In the genomic region with DNA sequence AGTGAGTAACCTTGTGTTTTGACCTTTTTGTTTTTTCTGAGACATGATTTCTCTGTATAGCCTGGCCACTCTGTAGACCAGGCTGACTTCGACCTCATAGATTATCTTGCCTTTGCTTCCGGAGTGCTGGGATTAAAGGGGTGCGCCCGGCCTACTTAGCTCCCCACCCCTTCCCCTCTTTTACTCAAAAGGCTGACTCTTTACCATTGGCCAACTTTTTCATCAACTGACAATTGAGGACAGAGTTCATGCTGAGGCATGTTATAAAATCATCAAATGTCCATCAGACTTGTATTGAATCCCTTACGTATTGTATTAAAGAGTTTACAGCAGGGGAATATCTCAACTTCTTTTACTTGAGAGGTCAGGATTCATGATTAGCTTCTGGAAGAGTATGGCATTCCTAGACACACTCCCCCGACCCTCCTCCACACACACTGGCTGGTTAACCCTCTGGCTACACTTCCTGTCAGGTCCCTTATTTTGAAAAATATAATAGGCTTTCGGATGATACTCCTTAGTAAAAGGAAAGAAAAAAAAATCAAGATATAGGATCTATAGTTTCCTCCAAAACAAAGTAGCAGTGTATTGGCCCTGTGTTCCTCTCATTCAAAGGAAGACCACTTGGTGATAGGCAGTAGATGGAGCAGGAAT, we compare ENCODE assay signal across 8 mouse cellular contexts.
DNase-seq lines count a peak whose midpoint lies in the region; ATAC-seq and TF ChIP-seq lines count a peak whose summit lies in the region.

No protein-coding gene starts in this region.

- peaks cover 26% of the 10 kb centered on the region for H3K4me1 ChIP-seq in lung, embryonic 16.5 days (replicated peaks; ENCODE audit: control insufficient read depth, insufficient read depth, low read length)
- peaks cover 34% of the 10 kb centered on the region for H3K4me1 ChIP-seq in embryonic facial prominence, embryonic 13.5 days
- 0 out of 2 replicates have a peak, but pooled peaks cover 4% of the 10 kb centered on the region for H3K4me1 ChIP-seq in intestine, postnatal 0 days (replicated peaks; ENCODE audit: control insufficient read depth, insufficient read depth, low read length)
- peaks cover 25% of the 10 kb centered on the region for H3K4me1 ChIP-seq in neural tube, embryonic 14.5 days (ENCODE audit: control insufficient read depth, insufficient read depth, low read length)

- no peaks in the 10 kb centered on the region for H3K27me3 ChIP-seq in lung, embryonic 16.5 days (ENCODE audit: control insufficient read depth, insufficient read depth, low read depth, low read length)
- H3K27me3 ChIP-seq in embryonic facial prominence, embryonic 13.5 days: no peaks in the 10 kb centered on the region
- H3K27me3 ChIP-seq in intestine, postnatal 0 days (replicated peaks; ENCODE audit: control insufficient read depth, insufficient read depth, low read length): no peaks in the 10 kb centered on the region
- no peaks in the 10 kb centered on the region for H3K27me3 ChIP-seq in neural tube, embryonic 14.5 days (ENCODE audit: control insufficient read depth, insufficient read depth, low read length)

- H3K36me3 ChIP-seq in lung, embryonic 16.5 days (ENCODE audit: control insufficient read depth, insufficient read depth, low read length): peaks cover 12% of the 10 kb centered on the region
- H3K36me3 ChIP-seq in embryonic facial prominence, embryonic 13.5 days: peaks cover 16% of the 10 kb centered on the region
- peaks cover 10% of the 10 kb centered on the region for H3K36me3 ChIP-seq in intestine, postnatal 0 days (ENCODE audit: control insufficient read depth, insufficient read depth)
- H3K36me3 ChIP-seq in neural tube, embryonic 14.5 days (ENCODE audit: control insufficient read depth, insufficient read depth, low read length): peaks cover 16% of the 10 kb centered on the region

- no peak for DNase-seq in lung, postnatal 36 days
- DNase-seq in ovary, postnatal 36 days (ENCODE audit: low spot score): no peak
- no peak for DNase-seq in urinary bladder, postnatal 25 days (ENCODE audit: low spot score)

- no peak for TF ChIP-seq CTCF in intestine, postnatal 0 days (IDR thresholded peaks at IDR 0.05; ENCODE audit: low read depth)

- H3K4me3 ChIP-seq in lung, embryonic 16.5 days (ENCODE audit: low read length): peak overlapping the region; percentile 95
- peak overlapping the region; percentile 98 for H3K4me3 ChIP-seq in embryonic facial prominence, embryonic 13.5 days
- peak overlapping the region; percentile 90 for H3K4me3 ChIP-seq in intestine, postnatal 0 days (ENCODE audit: low read depth, low read length)
- H3K4me3 ChIP-seq in neural tube, embryonic 14.5 days (ENCODE audit: low read depth, low read length): peak overlapping the region; percentile 93

- H3K27ac ChIP-seq in lung, embryonic 16.5 days (ENCODE audit: low read length): peak overlapping the region; percentile 95
- peak overlapping the region; percentile 94 for H3K27ac ChIP-seq in embryonic facial prominence, embryonic 13.5 days
- peak overlapping the region; percentile 84 for H3K27ac ChIP-seq in intestine, postnatal 0 days (ENCODE audit: low read depth, low read length)
- H3K27ac ChIP-seq in neural tube, embryonic 14.5 days (ENCODE audit: low read depth, low read length): peak overlapping the region; percentile 84; the same call in 1 of the 2 replicates

- H3K9me3 ChIP-seq in lung, embryonic 16.5 days (ENCODE audit: control insufficient read depth, low read length): no peaks in the 10 kb centered on the region
- no peaks in the 10 kb centered on the region for H3K9me3 ChIP-seq in embryonic facial prominence, embryonic 13.5 days
- H3K9me3 ChIP-seq in intestine, postnatal 0 days (ENCODE audit: control insufficient read depth): no peaks in the 10 kb centered on the region
- H3K9me3 ChIP-seq in neural tube, embryonic 14.5 days (ENCODE audit: control insufficient read depth, low read length): no peaks in the 10 kb centered on the region

- 40% methylated on average over 7 of the region's 7 CpGs for WGBS in lung, embryonic 16.5 days
- 42% methylated on average over 7 of the region's 7 CpGs for WGBS in embryonic facial prominence, embryonic 13.5 days
- 40% methylated on average over 7 of the region's 7 CpGs for WGBS in intestine, postnatal 0 days
- 36% methylated on average over 7 of the region's 7 CpGs for WGBS in neural tube, embryonic 14.5 days

- peak overlapping the region; percentile 99 for H3K4me2 ChIP-seq in lung, embryonic 16.5 days (ENCODE audit: low read depth, low read length)
- peak overlapping the region; percentile 97 for H3K4me2 ChIP-seq in embryonic facial prominence, embryonic 13.5 days
- peak overlapping the region; percentile 100 for H3K4me2 ChIP-seq in intestine, postnatal 0 days (replicated peaks; ENCODE audit: low read depth)
- peak overlapping the region; percentile 99 for H3K4me2 ChIP-seq in neural tube, embryonic 14.5 days (ENCODE audit: low read depth, low read length)

- ATAC-seq in lung, embryonic 16.5 days (ENCODE audit: low read depth): no peak
- ATAC-seq in embryonic facial prominence, embryonic 13.5 days (ENCODE audit: insufficient number of reproducible peaks, insufficient read depth, low FRiP score, low TSS enrichment, low read depth): no peak
- peak; percentile 12; the same call in 1 of the 2 replicates for ATAC-seq in intestine, postnatal 0 days
- peak; percentile 7; the same call in 1 of the 2 replicates for ATAC-seq in neural tube, embryonic 14.5 days (ENCODE audit: low read depth)
- no peak for ATAC-seq in activated CD4-positive, CD25-positive, alpha-beta regulatory T cell, adult 4 months

- H3K9ac ChIP-seq in lung, embryonic 16.5 days (ENCODE audit: low read length): peak overlapping the region; percentile 65
- H3K9ac ChIP-seq in embryonic facial prominence, embryonic 13.5 days: peak overlapping the region; percentile 95
- peak overlapping the region; percentile 13; the same call in 1 of the 2 replicates for H3K9ac ChIP-seq in intestine, postnatal 0 days (ENCODE audit: low read depth, low read length)
- H3K9ac ChIP-seq in neural tube, embryonic 14.5 days (replicated peaks; ENCODE audit: low read depth, low read length): no peak overlapping the region; the same call in 1 of the 2 replicates

Comparison
In these comparisons a context has a peak if more than half of its experiments do, and no peak if none do; other contexts are left out.
1. ATAC-seq: peak in intestine, postnatal 0 days (single experiment) and neural tube, embryonic 14.5 days (single experiment); none in lung, embryonic 16.5 days (single experiment), embryonic facial prominence, embryonic 13.5 days (single experiment) and activated CD4-positive, CD25-positive, alpha-beta regulatory T cell, adult 4 months (single experiment).
2. Peak in every context shown above with its lines, with median percentiles within 50 percentile points of each other: H3K27ac ChIP-seq, H3K4me2 ChIP-seq and H3K4me3 ChIP-seq.